Mouse (Mus musculus) kidney, adult 2 months (tissue): ENCODE data around the gene Iglon5.

Source experiments
- CTCF ChIP-seq: fragments of 200-500 bp; conservative IDR thresholded peaks from 2 replicates; pipeline ENCODE4 v1.5.1; 2011; ENCODE audit warnings: low read depth, mild to moderate bottlenecking, control low read depth, low read length, moderate library complexity, mixed read lengths; ENCODE audit not compliant: insufficient read depth, insufficient read length
- POLR2A ChIP-seq: fragments of 200-500 bp; IDR thresholded peaks from one replicate; pipeline ENCODE4 v1.6.1; 2011; ENCODE audit warnings: low read depth, low read length, control low read depth

DNA sequence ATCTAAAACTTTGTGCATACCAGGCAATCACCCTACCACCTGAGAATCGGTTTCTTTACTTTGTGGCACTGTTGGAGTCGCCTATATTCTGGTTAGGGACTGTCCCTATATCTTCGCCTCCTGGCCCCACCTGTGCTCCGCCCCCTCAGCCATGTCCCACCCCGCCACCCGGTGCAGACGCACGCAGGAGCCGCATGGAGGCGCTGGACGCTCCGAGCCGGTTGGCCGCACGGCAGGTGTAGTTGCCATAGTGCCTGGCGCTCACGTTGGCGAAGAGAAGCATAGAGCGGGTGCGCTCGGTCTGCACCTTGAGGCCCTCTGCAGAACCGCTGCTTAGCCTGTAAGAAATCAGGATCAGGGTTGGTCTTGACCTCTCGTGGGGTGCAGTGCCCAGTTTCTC is 14.2 kb downstream of the Iglon5 start:
- TF ChIP-seq CTCF: no peak
- no peak for TF ChIP-seq POLR2A
